Mouse (Mus musculus): ENCODE measurements around the gene Prkcd.

GRCm38 (mm10) chr14:30596407-30596806, 29.6 kb downstream of the Prkcd start:
- TF ChIP-seq FLI1 (IDR thresholded peaks at IDR 0.05; ENCODE audit: low read length) = no peak
- TF ChIP-seq GATA1 (IDR thresholded peaks at IDR 0.05; ENCODE audit: borderline replicate concordance, low read length) = no peak

Measured in megakaryocyte, embryonic 14.5 days (primary cell).